Mouse (Mus musculus) mouse trophoblast stem cell (cell line): ENCODE data around the gene Ufc1.
"Not testable (repeated sequence)": the region's sequence is repeated elsewhere in the genome, so short reads cannot be mapped to it uniquely, and the experiment has no call there.

Source experiments
- in situ Hi-C, 2 experiments: fragments of 300-500 bp; cut with MseI, MboI; formaldehyde crosslinking; loops; 2 replicates in 1 of 2; 3 replicates in 1 of 2; pipeline ENCODE4 v1.15.1; 2025

The Ufc1 gene

GRCm38 (mm10) chr1:171294298-171295062 lies at the start of gene Ufc1:
TSS of gene Ufc1 (minus strand) at chr1:171295024.
- in situ Hi-C loops, result no loop called here

GRCm38 (mm10) chr1:171343922-171344677 lies 49.3 kb upstream of the Ufc1 start:
- in situ Hi-C loops, result no loop called here

GRCm38 (mm10) chr1:171342262-171343207 lies 47.7 kb upstream of the Ufc1 start:
- in situ Hi-C loops, result no loop called here

- in situ Hi-C loops, result no loop called here
These were observed 35.4 kb upstream of the Ufc1 start for GRCm38 (mm10) chr1:171330216-171330560.

GRCm38 (mm10) chr1:171329433-171330215 lies 34.8 kb upstream of the Ufc1 start:
- in situ Hi-C loops, result no loop called here

- in situ Hi-C loops, result no loop called here
These were observed 34.1 kb upstream of the Ufc1 start, which contains the start of gene Dedd for GRCm38 (mm10) chr1:171328839-171329432. TSS of gene Dedd (plus strand) at chr1:171329145.

GRCm38 (mm10) chr1:171328244-171328643 lies 33.4 kb upstream of the Ufc1 start:
- in situ Hi-C loops, result no loop called here

GRCm38 (mm10) chr1:171326588-171326987 lies 31.8 kb upstream of the Ufc1 start:
- in situ Hi-C loops, result not testable (repeated sequence)

GRCm38 (mm10) chr1:171325571-171325970 lies 30.7 kb upstream of the Ufc1 start:
- in situ Hi-C loops, result no loop called here

- in situ Hi-C loops, result no loop called here
These were observed 27.2 kb upstream of the Ufc1 start for GRCm38 (mm10) chr1:171322012-171322411.

- in situ Hi-C loops, result no loop called here
These were observed 26.6 kb upstream of the Ufc1 start for GRCm38 (mm10) chr1:171321415-171321814.

GRCm38 (mm10) chr1:171320151-171320550 lies 25.3 kb upstream of the Ufc1 start:
- in situ Hi-C loops, result no loop called here

- in situ Hi-C loops, result no loop called here
These were observed 24.9 kb upstream of the Ufc1 start for GRCm38 (mm10) chr1:171319748-171320147.

GRCm38 (mm10) chr1:171309321-171309720 lies 14.5 kb upstream of the Ufc1 start:
- in situ Hi-C loops, result no loop called here

GRCm38 (mm10) chr1:171306157-171306556 lies 11.3 kb upstream of the Ufc1 start:
- in situ Hi-C loops, result not testable (repeated sequence)

GRCm38 (mm10) chr1:171298226-171298625 lies 3.4 kb upstream of the Ufc1 start:
- in situ Hi-C loops, result no loop called here

GRCm38 (mm10) chr1:171295063-171295402 lies 209 bp upstream of the Ufc1 start:
- in situ Hi-C loops, result no loop called here

GRCm38 (mm10) chr1:171293906-171294297 lies 922 bp downstream of the Ufc1 start:
- in situ Hi-C loops, result no loop called here

GRCm38 (mm10) chr1:171293351-171293750 lies 1.5 kb downstream of the Ufc1 start:
- in situ Hi-C loops, result no loop called here

GRCm38 (mm10) chr1:171288328-171288727 lies 6.5 kb downstream of the Ufc1 start:
- in situ Hi-C loops, result no loop called here
